Mouse (Mus musculus) midbrain, postnatal 0 days (tissue): Measurements from ENCODE around the gene Taf1c. TPM values are rescaled to one million over a fixed set of nuclear protein-coding genes. Genes with fewer than 3 reads are reported as not detected.

Source experiments
- ATAC-seq: fragments of 200-750 bp; cut with Nextera tagmentation; 2 replicates; pipeline ENCODE4 v1.8.0; 2017; ENCODE audit warnings: moderate number of reproducible peaks, mild to moderate bottlenecking, moderate TSS enrichment, moderate library complexity; ENCODE audit not compliant: low FRiP score
- DNase-seq: peaks from one replicate; pipeline ENCODE4 v3.0.0-alpha.2; 2015; ENCODE audit warnings: low spot score
- H3K27ac ChIP-seq: fragments of 300-500 bp; sonication (generic); 2 replicates; pipeline ENCODE4 v1.5.1; 2014; ENCODE audit warnings: low read depth, mild to moderate bottlenecking, low read length, mixed read lengths
- H3K27me3 ChIP-seq: fragments of 300-500 bp; sonication (generic); 2 replicates; pipeline ENCODE4 v1.6.1; 2014; ENCODE audit warnings: low read length, control low read depth, mixed read lengths; ENCODE audit not compliant: insufficient read depth
- H3K36me3 ChIP-seq: fragments of 300-500 bp; sonication (generic); 2 replicates; pipeline ENCODE4 v1.6.1; 2014; ENCODE audit warnings: low read length, control low read depth, mixed read lengths; ENCODE audit not compliant: insufficient read depth
- H3K4me1 ChIP-seq: fragments of 300-500 bp; sonication (generic); 2 replicates; pipeline ENCODE4 v1.6.1; 2014; ENCODE audit warnings: mild to moderate bottlenecking, control low read depth, antibody characterized with exemption, low read length, mixed read lengths; ENCODE audit not compliant: insufficient read depth
- H3K4me2 ChIP-seq: fragments of 300-500 bp; sonication (generic); 2 replicates; pipeline ENCODE4 v1.6.1; 2014; ENCODE audit warnings: low read depth, mild to moderate bottlenecking, low read length, mixed read lengths; ENCODE audit not compliant: poor library complexity, severe bottlenecking
- H3K4me3 ChIP-seq: fragments of 300-500 bp; sonication (generic); 2 replicates; pipeline ENCODE4 v1.5.1; 2014; ENCODE audit warnings: low read depth, mild to moderate bottlenecking, low read length, moderate library complexity
- H3K9ac ChIP-seq: fragments of 300-500 bp; sonication (generic); replicated peaks from 2 replicates; pipeline ENCODE4 v1.6.1; 2014; ENCODE audit warnings: mild to moderate bottlenecking, low read length, moderate library complexity, mixed read lengths; ENCODE audit not compliant: poor library complexity, severe bottlenecking
- H3K9me3 ChIP-seq: fragments of 300-500 bp; sonication (generic); 2 replicates; pipeline ENCODE4 v1.6.1; 2016; ENCODE audit warnings: low read length, control low read depth
- CTCF ChIP-seq: IDR thresholded peaks from 2 replicates; pipeline ENCODE4 v1.5.1; 2016; ENCODE audit warnings: antibody characterized with exemption, mild to moderate bottlenecking
- WGBS: fragments of 180-500 bp; shearing (Covaris S2); extraction: QIAGEN DNeasy Blood & Tissue Kit; methylation state at CpG from one replicate; pipeline ENCODE4 v1.1.7; 2014; 5-methylcytosine and 5-hydroxymethylcytosine counted together
- polyA plus RNA-seq: library from polyadenylated mRNA; unstranded; fragments of >200 nt; fragmentation: Nextera tagmentation; extraction: Ambion mirVana; gene quantifications from 2 replicates; pipeline ENCODE4 v1.2.1, GENCODE M21; 2015
- total RNA-seq: library from RNA; depleted of rRNA; stranded (reverse); fragments of >200 nt; gene quantifications from 2 replicates; pipeline ENCODE4 v1.2.3, GENCODE M21; 2014

Gene Taf1c
- total and polyA plus RNA-seq, 2 experiments from 2014 or later, result 9.6 to 22.5 TPM

- H3K4me2 ChIP-seq, result no peak overlapping the region
- no peak overlapping the region for H3K9ac ChIP-seq
- no peaks in the 10 kb centered on the region for H3K36me3 ChIP-seq
- TF ChIP-seq CTCF, result no peak
- DNase-seq (no peak), ATAC-seq (no peak)
- WGBS, result 70% methylated on average over 7 of the region's 7 CpGs
- no peak overlapping the region for H3K4me3 ChIP-seq
- H3K27me3 ChIP-seq, result no peaks in the 10 kb centered on the region
- no peaks in the 10 kb centered on the region for H3K4me1 ChIP-seq
- no peak overlapping the region for H3K27ac ChIP-seq
- H3K9me3 ChIP-seq, result no peaks in the 10 kb centered on the region
These were observed 11.3 kb upstream of the Taf1c start for GRCm38 (mm10) chr8:119616358-119616757.

GRCm38 (mm10) chr8:119615096-119615495, 10.1 kb upstream of the Taf1c start:
- ATAC-seq, result no peak
- no peaks in the 10 kb centered on the region for H3K36me3 ChIP-seq
- H3K4me1 ChIP-seq, result no peaks in the 10 kb centered on the region
- TF ChIP-seq CTCF, result no peak
- no peak for DNase-seq
- no peak overlapping the region for H3K4me3 ChIP-seq
- no peaks in the 10 kb centered on the region for H3K9me3 ChIP-seq
- H3K4me2 ChIP-seq, result no peak overlapping the region
- H3K27ac ChIP-seq, result no peak overlapping the region
- H3K9ac ChIP-seq, result no peak overlapping the region
- WGBS, result 76% methylated on average over 14 of the region's 14 CpGs
- H3K27me3 ChIP-seq, result no peaks in the 10 kb centered on the region

- WGBS, result 84% methylated on average over 26 of the region's 26 CpGs
- Histone ChIP-seq H3K4me2 (no peak within 1 kb of the TSS), H3K36me3 (no peaks in the 10 kb centered on the region), H3K4me1 (no peaks in the 10 kb centered on the region), H3K27ac (no peak within 1 kb of the TSS), H3K4me3 (no peak within 1 kb of the TSS), H3K9ac (no peak within 1 kb of the TSS), H3K9me3 (no peaks in the 10 kb centered on the region), H3K27me3 (no peaks in the 10 kb centered on the region)
- DNase-seq, result no peak
- ATAC-seq, result no peak
- no peak for TF ChIP-seq CTCF
These were observed 7.4 kb upstream of the Taf1c start, which contains the start of gene Adad2 for GRCm38 (mm10) chr8:119612471-119612870. TSS of gene Adad2 (plus strand) at chr8:119612747.

GRCm38 (mm10) chr8:119606224-119606623, 1.2 kb upstream of the Taf1c start:
- H3K4me2 ChIP-seq, result no peak overlapping the region
- peaks cover 15% of the 10 kb centered on the region for H3K36me3 ChIP-seq
- peak; percentile 44 for TF ChIP-seq CTCF
- no peak overlapping the region for H3K27ac ChIP-seq
- WGBS, result 77% methylated on average over 2 of the region's 2 CpGs
- H3K9me3 ChIP-seq, result no peaks in the 10 kb centered on the region
- no peaks in the 10 kb centered on the region for H3K27me3 ChIP-seq
- H3K4me3 ChIP-seq, result no peak overlapping the region
- H3K9ac ChIP-seq, result no peak overlapping the region
- no peak for DNase-seq
- peaks cover 10% of the 10 kb centered on the region for H3K4me1 ChIP-seq
- ATAC-seq, result no peak

DNA sequence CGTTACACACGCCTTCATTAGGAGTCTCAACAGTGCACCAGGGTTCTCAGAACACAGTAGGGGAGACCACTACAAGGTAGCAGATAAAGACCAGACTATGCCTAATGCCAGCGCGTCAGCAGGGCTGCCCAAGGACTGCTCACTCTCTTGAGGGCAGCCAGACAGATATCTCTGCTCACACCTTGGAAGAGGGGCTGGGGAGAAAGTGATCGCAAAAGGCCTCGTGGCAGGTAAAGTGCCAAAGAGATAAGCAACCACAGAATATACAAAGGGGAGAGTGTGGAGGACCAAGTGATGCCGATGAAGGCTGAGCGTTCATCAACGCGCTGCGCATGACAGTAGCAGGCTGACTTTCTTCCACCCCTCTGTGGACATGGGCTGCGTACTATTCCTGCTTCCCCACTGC, 621 bp downstream of the Taf1c start:
- TF ChIP-seq CTCF, result no peak
- Histone ChIP-seq H3K4me3 (peak overlapping the region; percentile 64), H3K27me3 (no peaks in the 10 kb centered on the region), H3K36me3 (peaks cover 32% of the 10 kb centered on the region), H3K4me1 (peaks cover 10% of the 10 kb centered on the region), H3K27ac (0 out of 2 replicates have a peak overlapping the region, but pooled peaks have one; percentile 55), H3K9ac (peak overlapping the region; percentile 74), H3K4me2 (peak overlapping the region; percentile 87), H3K9me3 (no peaks in the 10 kb centered on the region)
- WGBS, result 41% methylated on average over 12 of the region's 12 CpGs
- DNase-seq, result no peak
- no peak for ATAC-seq

DNA sequence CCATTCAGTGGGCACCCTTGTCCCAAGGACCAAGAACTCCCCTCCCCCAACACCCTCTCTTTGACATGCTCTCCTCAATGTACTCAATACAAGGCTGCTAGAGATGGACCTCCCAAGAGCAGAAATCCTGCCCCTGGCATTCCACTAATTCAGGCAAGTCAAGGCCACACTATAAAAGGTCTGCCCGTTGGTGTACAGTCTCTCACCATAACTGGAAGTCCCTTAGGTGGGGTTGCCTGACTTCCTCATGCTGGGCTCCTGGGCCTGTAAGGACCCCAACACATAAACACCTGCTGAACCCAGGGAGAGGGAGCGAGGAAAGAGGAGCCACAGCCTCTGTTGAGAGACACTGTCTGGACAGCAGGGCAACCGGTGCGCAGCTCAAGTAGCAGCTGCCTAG, 1.3 kb downstream of the Taf1c start:
- DNase-seq, result no peak
- Histone ChIP-seq H3K9me3 (no peaks in the 10 kb centered on the region), H3K9ac (peak overlapping the region; percentile 74; the same call in 1 of the 2 replicates), H3K4me2 (peak overlapping the region; percentile 87), H3K4me3 (peak overlapping the region; percentile 64; the same call in 1 of the 2 replicates), H3K27me3 (no peaks in the 10 kb centered on the region), H3K36me3 (peaks cover 38% of the 10 kb centered on the region), H3K27ac (no peak overlapping the region), H3K4me1 (peaks cover 10% of the 10 kb centered on the region)
- 92% methylated on average over 4 of the region's 4 CpGs for WGBS
- no peak for TF ChIP-seq CTCF
- no peak for ATAC-seq
